Mouse (Mus musculus): ENCODE measurements around the gene Cnr2. TPM values are rescaled to one million over a fixed set of nuclear protein-coding genes. Genes with fewer than 3 reads are reported as not detected.
A peak's percentile ranks its signal among the peaks of the same experiment; 100 is the strongest.
"Not testable (repeated sequence)": the region's sequence is repeated elsewhere in the genome, so short reads cannot be mapped to it uniquely, and the experiment has no call there.

Cnr2 gene
- polyA plus RNA-seq, 1 experiment from 2014 or later, result 0.71 TPM

GRCm38 (mm10) chr4:135934708-135935500, 39.7 kb downstream of the Cnr2 start:
- DNase-seq, result no peak
- ATAC-seq (ENCODE audit: insufficient read depth), result no peak
- Histone ChIP-seq H3K27me3 (ENCODE audit: insufficient read depth, low read length) (no peaks in the 10 kb centered on the region), H3K4me2 (no peak overlapping the region), H3K9me3 (ENCODE audit: low read depth, low read length) (no peaks in the 10 kb centered on the region), H3K4me1 (ENCODE audit: insufficient read depth) (no peaks in the 10 kb centered on the region), H3K36me3 (ENCODE audit: insufficient read depth) (peaks cover 45% of the 10 kb centered on the region), H3K27ac (ENCODE audit: low read depth) (no peak overlapping the region), H3K9ac (no peak overlapping the region), H3K4me3 (ENCODE audit: low read depth, low read length) (no peak overlapping the region)
- TF ChIP-seq CTCF (IDR thresholded peaks at IDR 0.05; ENCODE audit: low read depth), result no peak
- 53% methylated on average over 12 of the region's 12 CpGs for WGBS

DNA sequence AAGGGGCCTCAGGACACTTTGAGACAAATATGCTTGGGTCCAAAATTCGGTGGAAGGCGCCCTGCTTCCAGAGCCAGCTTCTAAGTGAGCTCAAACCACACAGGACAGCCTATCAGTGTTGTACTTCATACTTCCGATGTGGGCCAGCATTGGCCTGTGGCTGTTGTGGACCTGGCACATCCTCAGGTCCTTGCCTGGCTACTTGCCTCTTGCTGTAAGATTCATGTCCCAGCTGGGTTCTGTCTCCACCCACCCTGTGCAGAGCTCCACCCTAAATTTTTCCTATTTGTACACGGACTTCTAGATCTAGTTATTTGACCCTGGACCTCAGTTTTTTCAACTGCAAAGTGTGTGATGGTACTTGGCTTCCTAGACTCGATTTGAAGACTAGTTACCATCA, 40.3 kb downstream of the Cnr2 start:
- no peaks in the 10 kb centered on the region for H3K4me1 ChIP-seq (ENCODE audit: insufficient read depth)
- H3K27me3 ChIP-seq (ENCODE audit: insufficient read depth, low read length), result no peaks in the 10 kb centered on the region
- peaks cover 45% of the 10 kb centered on the region for H3K36me3 ChIP-seq (ENCODE audit: insufficient read depth)
- no peak overlapping the region for H3K4me3 ChIP-seq (ENCODE audit: low read depth, low read length)
- WGBS, result 51% methylated on average over 5 of the region's 5 CpGs
- no peak overlapping the region for H3K9ac ChIP-seq
- H3K4me2 ChIP-seq, result no peak overlapping the region
- no peak for TF ChIP-seq CTCF (IDR thresholded peaks at IDR 0.05; ENCODE audit: low read depth)
- no peaks in the 10 kb centered on the region for H3K9me3 ChIP-seq (ENCODE audit: low read depth, low read length)
- ATAC-seq (ENCODE audit: insufficient read depth), result no peak
- no peak for DNase-seq
- no peak overlapping the region for H3K27ac ChIP-seq (ENCODE audit: low read depth)

- TF ChIP-seq CTCF (IDR thresholded peaks at IDR 0.05; ENCODE audit: low read depth), result no peak
- WGBS, result 74% methylated on average over 7 of the region's 7 CpGs
Observed at GRCm38 (mm10) chr4:135938858-135939257, 43.7 kb downstream of the Cnr2 start.

DNA sequence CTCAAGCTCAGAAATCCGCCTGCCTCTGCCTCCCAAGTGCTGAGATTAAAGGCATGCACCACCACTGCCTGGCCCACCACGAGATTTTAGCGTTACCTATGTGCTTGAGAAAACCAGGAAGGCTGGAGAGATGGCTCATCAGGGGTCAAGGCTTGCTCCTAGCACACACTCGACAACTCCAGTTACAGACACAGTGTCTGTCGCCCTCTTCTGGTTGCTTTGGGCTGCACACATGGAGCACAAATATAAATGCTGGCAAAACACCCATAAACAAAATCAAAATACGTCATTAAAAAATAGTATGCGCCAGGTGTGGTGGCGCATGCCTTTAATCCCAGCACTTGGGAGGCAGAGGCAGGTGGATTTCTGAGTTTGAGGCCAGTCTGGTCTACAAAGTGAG, 45.8 kb downstream of the Cnr2 start:
- peak; percentile 34 for TF ChIP-seq CTCF (IDR thresholded peaks at IDR 0.05; ENCODE audit: low read depth)
- ATAC-seq (ENCODE audit: insufficient read depth); H3K4me2 ChIP-seq; H3K27me3 ChIP-seq (ENCODE audit: insufficient read depth, low read length); H3K9ac ChIP-seq; H3K9me3 ChIP-seq (ENCODE audit: low read depth, low read length); H3K4me3 ChIP-seq (ENCODE audit: low read depth, low read length); H3K4me1 ChIP-seq (ENCODE audit: insufficient read depth); H3K27ac ChIP-seq (ENCODE audit: low read depth): not testable (repeated sequence)
- DNase-seq, result peak; percentile 19
- WGBS, result 81% methylated on average over 8 of the region's 8 CpGs
- peaks cover 24% of the 10 kb centered on the region; the same call in 1 of the 2 replicates for H3K36me3 ChIP-seq (ENCODE audit: insufficient read depth)

More at GRCm38 (mm10) chr4:135938858-135939257, 43.7 kb downstream of the Cnr2 start:
- Histone ChIP-seq H3K9ac (no peak overlapping the region), H3K4me1 (ENCODE audit: insufficient read depth) (no peaks in the 10 kb centered on the region), H3K9me3 (ENCODE audit: low read depth, low read length) (no peaks in the 10 kb centered on the region), H3K4me2 (no peak overlapping the region), H3K36me3 (ENCODE audit: insufficient read depth) (peaks cover 31% of the 10 kb centered on the region; the same call in 1 of the 2 replicates), H3K27me3 (ENCODE audit: insufficient read depth, low read length) (no peaks in the 10 kb centered on the region), H3K27ac (ENCODE audit: low read depth) (no peak overlapping the region), H3K4me3 (ENCODE audit: low read depth, low read length) (no peak overlapping the region)
- DNase-seq, result no peak
- no peak for ATAC-seq (ENCODE audit: insufficient read depth)

GRCm38 (mm10) chr4:135942193-135942592, 47.0 kb downstream of the Cnr2 start:
- Histone ChIP-seq H3K27me3 (ENCODE audit: insufficient read depth, low read length) (no peaks in the 10 kb centered on the region), H3K4me2 (no peak overlapping the region)

DNA sequence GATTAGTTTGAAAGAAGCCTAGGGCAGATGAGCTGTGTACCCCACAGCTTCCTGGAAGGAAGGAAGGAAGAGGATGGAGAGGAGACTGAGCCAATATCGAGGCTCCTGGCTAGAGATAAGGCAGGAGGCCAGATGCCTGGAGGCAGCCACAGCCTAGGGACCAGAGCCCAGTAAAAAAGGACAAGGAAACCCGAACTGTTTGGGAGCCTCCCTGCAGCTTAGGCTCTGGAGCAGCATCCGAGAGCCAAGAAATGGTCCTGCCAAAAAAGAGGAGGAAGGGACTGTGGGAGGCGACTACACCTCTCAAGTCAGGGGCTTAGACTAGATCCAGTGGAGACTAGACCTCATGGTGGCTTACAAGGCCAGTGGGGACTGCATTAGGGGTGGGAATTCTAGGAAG, 48.2 kb downstream of the Cnr2 start:
- Histone ChIP-seq H3K27ac (ENCODE audit: low read depth) (no peak overlapping the region), H3K27me3 (ENCODE audit: insufficient read depth, low read length) (no peaks in the 10 kb centered on the region), H3K4me1 (ENCODE audit: insufficient read depth) (0 out of 2 replicates have a peak, but pooled peaks cover 3% of the 10 kb centered on the region), H3K4me2 (no peak overlapping the region), H3K4me3 (ENCODE audit: low read depth, low read length) (no peak overlapping the region), H3K36me3 (ENCODE audit: insufficient read depth) (peaks cover 15% of the 10 kb centered on the region; the same call in 1 of the 2 replicates), H3K9ac (no peak overlapping the region; the same call in 1 of the 2 replicates), H3K9me3 (ENCODE audit: low read depth, low read length) (no peaks in the 10 kb centered on the region)
- TF ChIP-seq CTCF (IDR thresholded peaks at IDR 0.05; ENCODE audit: low read depth), result no peak
- 44% methylated on average over 4 of the region's 4 CpGs for WGBS
- no peak for ATAC-seq (ENCODE audit: insufficient read depth)
- DNase-seq, result no peak

More at GRCm38 (mm10) chr4:135942193-135942592, 47.0 kb downstream of the Cnr2 start:
- H3K36me3 ChIP-seq (ENCODE audit: insufficient read depth), result peaks cover 21% of the 10 kb centered on the region; the same call in 1 of the 2 replicates
- H3K27ac ChIP-seq (ENCODE audit: low read depth), result no peak overlapping the region
- no peak for DNase-seq
- H3K4me1 ChIP-seq (ENCODE audit: insufficient read depth), result 0 out of 2 replicates have a peak, but pooled peaks cover 3% of the 10 kb centered on the region
- ATAC-seq (ENCODE audit: insufficient read depth), result no peak
- H3K9me3 ChIP-seq (ENCODE audit: low read depth, low read length), result no peaks in the 10 kb centered on the region
- 76% methylated on average over 6 of the region's 6 CpGs for WGBS
- H3K9ac ChIP-seq, result no peak overlapping the region
- H3K4me3 ChIP-seq (ENCODE audit: low read depth, low read length), result no peak overlapping the region
- TF ChIP-seq CTCF (IDR thresholded peaks at IDR 0.05; ENCODE audit: low read depth), result no peak

DNA sequence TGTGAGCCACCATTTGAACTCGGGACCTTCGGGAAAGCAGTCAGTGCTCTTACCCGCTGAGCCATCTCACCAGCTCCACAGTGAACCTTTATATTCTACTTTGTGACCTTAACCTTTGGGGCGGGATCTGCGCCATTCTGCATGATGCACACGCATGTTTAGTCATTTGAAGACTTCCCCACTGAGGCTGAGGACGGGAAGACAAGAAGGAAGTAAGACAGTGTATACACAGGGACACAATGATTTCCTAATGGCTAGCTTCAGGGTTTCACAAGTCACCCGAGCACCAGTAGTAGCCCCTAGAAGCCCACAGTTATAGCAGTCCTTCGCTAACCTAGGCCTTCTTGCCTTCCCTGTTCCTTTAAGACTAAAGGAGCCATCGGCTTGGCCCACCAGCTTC, 50.5 kb downstream of the Cnr2 start:
- ATAC-seq (ENCODE audit: insufficient read depth), result peak; percentile 21; the same call in 1 of the 2 replicates
- no peak for DNase-seq
- WGBS, result 69% methylated on average over 10 of the region's 10 CpGs

More for the DNA sequence above, 50.5 kb downstream of the Cnr2 start:
- H3K27me3 ChIP-seq (ENCODE audit: insufficient read depth, low read length), result no peaks in the 10 kb centered on the region
- H3K4me2 ChIP-seq, result peak overlapping the region; percentile 87
- peak overlapping the region; percentile 38; the same call in 1 of the 2 replicates for H3K27ac ChIP-seq (ENCODE audit: low read depth)
- H3K9me3 ChIP-seq (ENCODE audit: low read depth, low read length), result no peaks in the 10 kb centered on the region
- 0 out of 2 replicates have a peak, but pooled peaks cover 3% of the 10 kb centered on the region for H3K4me1 ChIP-seq (ENCODE audit: insufficient read depth)
- H3K36me3 ChIP-seq (ENCODE audit: insufficient read depth), result peaks cover 4% of the 10 kb centered on the region; the same call in 1 of the 2 replicates
- TF ChIP-seq CTCF (IDR thresholded peaks at IDR 0.05; ENCODE audit: low read depth), result no peak
- H3K9ac ChIP-seq, result peak overlapping the region; percentile 72; the same call in 1 of the 2 replicates
- H3K4me3 ChIP-seq (ENCODE audit: low read depth, low read length), result peak overlapping the region; percentile 72
